Mouse (Mus musculus) cerebellum, postnatal 4 days (tissue): Measurements from ENCODE around the gene 4931414P19Rik.

Source experiments
- DNase-seq, 2 experiments: peaks; one replicate each; pipeline ENCODE4 v3.0.0; 2022; ENCODE audit warnings: low spot score in 2 of 2, mixed read lengths in 1 of 2

4931414P19Rik gene

DNA sequence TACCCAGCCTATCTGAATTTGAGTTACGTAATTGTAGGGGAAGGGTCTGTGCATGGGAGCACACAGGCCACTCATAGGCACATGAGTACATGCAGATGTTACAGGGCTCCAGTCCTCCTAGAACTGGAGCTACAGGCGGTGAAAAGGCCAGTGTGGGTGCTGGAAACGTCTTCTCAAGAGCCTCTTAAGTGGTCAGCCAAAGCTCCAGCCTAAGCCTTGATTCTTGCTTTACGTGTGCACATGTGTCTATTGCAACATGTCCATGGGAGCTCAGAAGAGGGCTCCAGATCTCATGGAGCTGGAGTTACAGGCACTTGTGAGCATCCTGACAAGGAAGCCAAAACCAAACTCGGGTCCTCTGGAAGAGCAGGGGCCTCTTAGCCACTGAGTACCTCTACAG lies 61.1 kb downstream of the 4931414P19Rik start:
- DNase-seq, result no peak

DNA sequence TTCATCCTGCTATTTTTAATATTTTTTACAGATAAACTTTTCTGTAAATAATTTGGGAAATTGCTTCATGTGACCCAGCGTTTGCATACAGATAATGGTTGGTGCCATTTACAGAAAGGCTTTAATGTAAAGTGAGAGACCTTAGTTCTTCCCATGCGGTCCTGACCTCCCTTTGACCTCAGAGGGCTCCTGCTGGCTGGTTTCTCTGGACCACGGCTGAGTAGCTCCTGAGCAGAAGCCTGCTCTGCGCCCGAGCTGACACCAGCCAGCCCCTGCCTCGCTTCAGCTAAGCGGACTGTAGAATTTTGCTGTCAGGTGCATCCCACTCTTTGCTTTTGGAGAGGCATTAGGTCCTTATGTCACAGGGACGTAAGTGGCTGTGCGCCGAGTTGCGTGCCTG lies 65.0 kb downstream of the 4931414P19Rik start:
- no peak for DNase-seq

- DNase-seq, result no peak
These were observed 67.2 kb downstream of the 4931414P19Rik start for GRCm38 (mm10) chr14:54538580-54538979.
